Mouse (Mus musculus): ENCODE results near the gene Zswim5. TPM values are rescaled to one million over a fixed set of nuclear protein-coding genes. Genes with fewer than 3 reads are reported as not detected.
A peak's percentile ranks its signal among the peaks of the same experiment; 100 is the strongest.
"Not testable (repeated sequence)": the region's sequence is repeated elsewhere in the genome, so short reads cannot be mapped to it uniquely, and the experiment has no call there.

Gene Zswim5
- 2.1 and 2.5 TPM in 2 replicates for polyA plus RNA-seq (2011; ENCODE audit: insufficient read depth, insufficient read length, low read depth, missing spikeins)

DNA sequence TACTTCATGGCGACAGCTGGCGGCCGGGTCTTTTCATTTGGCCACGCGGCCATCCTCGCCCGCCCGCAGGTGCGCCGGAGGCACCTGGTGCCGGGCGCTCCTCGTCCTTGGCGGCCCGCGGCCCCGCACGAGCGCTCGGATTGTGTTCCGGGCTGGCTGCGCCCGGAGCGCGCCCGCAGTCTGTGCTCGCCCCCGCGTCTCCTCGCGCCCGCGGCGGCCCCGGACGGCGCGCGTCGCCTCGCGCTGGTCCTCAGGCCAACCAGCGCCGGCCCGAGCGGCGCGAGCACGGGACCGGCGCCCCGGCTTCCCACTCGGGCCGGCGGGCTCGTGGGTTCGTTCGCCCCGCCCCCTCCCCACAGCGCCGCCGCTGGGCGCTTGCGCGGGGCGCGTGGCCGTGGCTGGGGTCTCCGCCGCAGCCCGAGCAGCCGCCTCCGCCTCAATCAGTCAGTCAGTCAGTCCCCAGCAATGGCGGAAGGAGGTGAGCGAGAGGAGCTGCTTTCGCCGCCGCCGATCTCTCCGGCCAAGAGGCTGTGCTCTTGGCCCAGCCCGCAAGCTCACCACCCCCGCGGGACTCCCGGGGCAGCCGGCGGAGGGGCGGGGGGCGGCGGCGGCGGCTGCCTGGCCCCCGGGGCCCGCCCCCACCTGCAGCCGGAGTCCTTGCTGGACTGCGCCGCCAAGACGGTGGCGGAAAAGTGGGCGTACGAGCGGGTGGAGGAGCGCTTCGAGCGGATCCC is at the start of gene Zswim5:
Gene Zswim5 (plus strand): TSS at position 382 of the 734 bp plus-strand sequence.
- Histone ChIP-seq H3K27ac (ENCODE audit: insufficient read depth, low read length) (no peak within 1 kb of the TSS), H3K27me3 (ENCODE audit: control insufficient read depth, insufficient read depth, low read length, poor library complexity, severe bottlenecking) (no peaks in the 10 kb centered on the region), H3K4me1 (ENCODE audit: control insufficient read depth, insufficient read depth, low read length) (no peaks in the 10 kb centered on the region), H3K4me3 (ENCODE audit: low read depth, low read length) (peak within 1 kb of the TSS; percentile 87), H3K36me3 (ENCODE audit: control insufficient read depth, insufficient read depth, low read length, poor library complexity, severe bottlenecking) (no peaks in the 10 kb centered on the region), H3K9me3 (replicated peaks; ENCODE audit: control insufficient read depth, insufficient read depth, low read length, poor library complexity, severe bottlenecking) (no peaks in the 10 kb centered on the region), H3K9ac (ENCODE audit: low read depth, poor library complexity, severe bottlenecking) (peak within 1 kb of the TSS; percentile 84)
- TF ChIP-seq CTCF (IDR thresholded peaks at IDR 0.05; ENCODE audit: low read depth, low read length) = no peak
- TF ChIP-seq POLR2A (IDR thresholded peaks at IDR 0.05; ENCODE audit: insufficient read depth, low read length) = no peak
- no peak for TF ChIP-seq EP300 (IDR thresholded peaks at IDR 0.05; ENCODE audit: insufficient read depth, low read depth, low read length)

DNA sequence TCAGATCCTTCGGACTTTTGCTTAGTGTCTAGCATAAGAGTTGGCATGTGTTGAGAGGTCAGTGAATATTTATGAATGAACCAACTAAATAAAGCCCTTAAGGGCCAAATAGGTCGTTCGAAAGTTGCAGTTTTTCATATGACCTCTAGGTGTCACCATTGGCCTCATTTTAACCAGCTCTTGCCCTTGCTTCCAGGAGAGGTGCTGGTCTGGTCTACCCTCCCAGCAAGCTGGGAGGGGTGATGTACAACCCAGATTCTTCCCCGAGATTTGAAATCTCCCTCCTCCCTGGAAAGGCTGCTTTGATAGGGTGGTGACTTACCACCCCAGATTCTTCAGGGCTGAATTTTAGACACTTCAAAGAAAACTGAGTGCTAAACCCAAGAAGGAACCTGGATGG is 49.4 kb upstream of the Zswim5 start:
- H3K27ac ChIP-seq (ENCODE audit: insufficient read depth, low read length) = no peak overlapping the region
- H3K4me1 ChIP-seq (ENCODE audit: control insufficient read depth, insufficient read depth, low read length) = peaks cover 5% of the 10 kb centered on the region
- no peak overlapping the region for H3K4me3 ChIP-seq (ENCODE audit: low read depth, low read length)
- no peaks in the 10 kb centered on the region for H3K27me3 ChIP-seq (ENCODE audit: control insufficient read depth, insufficient read depth, low read length, poor library complexity, severe bottlenecking)
- no peaks in the 10 kb centered on the region for H3K36me3 ChIP-seq (ENCODE audit: control insufficient read depth, insufficient read depth, low read length, poor library complexity, severe bottlenecking)
- no peaks in the 10 kb centered on the region for H3K9me3 ChIP-seq (replicated peaks; ENCODE audit: control insufficient read depth, insufficient read depth, low read length, poor library complexity, severe bottlenecking)
- TF ChIP-seq POLR2A (IDR thresholded peaks at IDR 0.05; ENCODE audit: insufficient read depth, low read length) = no peak
- TF ChIP-seq EP300 (IDR thresholded peaks at IDR 0.05; ENCODE audit: insufficient read depth, low read depth, low read length) = no peak
- peak; percentile 47 for TF ChIP-seq CTCF (IDR thresholded peaks at IDR 0.05; ENCODE audit: low read depth, low read length)
- no peak overlapping the region for H3K9ac ChIP-seq (ENCODE audit: low read depth, poor library complexity, severe bottlenecking)

DNA sequence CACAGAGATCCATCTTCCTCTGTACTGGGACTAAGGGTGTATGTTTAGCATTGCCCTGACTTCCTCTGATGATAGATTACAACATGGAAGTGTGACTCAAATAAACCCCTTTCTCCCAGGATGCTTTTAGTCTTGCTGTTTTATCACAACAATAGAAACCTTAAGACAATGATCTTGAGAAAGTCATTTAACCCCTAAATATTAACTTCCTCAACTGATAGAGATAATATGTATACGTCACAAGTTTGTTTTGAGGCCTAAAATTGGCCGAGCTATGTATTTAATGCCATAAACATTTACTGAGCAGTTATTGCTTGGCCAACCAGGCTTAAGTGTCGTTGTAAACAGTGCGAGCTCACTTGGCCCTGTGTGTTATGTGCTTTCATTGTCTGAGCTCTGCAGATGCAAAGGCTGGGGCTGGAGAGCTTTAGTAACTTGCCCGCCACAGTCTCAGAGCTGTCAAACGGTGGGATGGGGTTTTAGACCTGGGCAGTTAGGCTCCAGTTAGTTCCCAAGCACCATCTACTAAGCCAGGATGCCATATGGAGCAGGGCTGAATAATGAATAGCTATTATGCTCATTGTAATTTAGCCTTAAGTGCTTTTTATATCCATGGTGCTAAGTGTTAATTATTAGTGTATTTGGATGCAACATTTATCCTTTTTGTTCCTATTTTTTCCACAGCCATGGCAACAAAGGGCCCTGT is 47.7 kb upstream of the Zswim5 start:
- Histone ChIP-seq H3K27me3 (ENCODE audit: control insufficient read depth, insufficient read depth, low read length, poor library complexity, severe bottlenecking) (no peaks in the 10 kb centered on the region), H3K36me3 (ENCODE audit: control insufficient read depth, insufficient read depth, low read length, poor library complexity, severe bottlenecking) (no peaks in the 10 kb centered on the region), H3K9me3 (replicated peaks; ENCODE audit: control insufficient read depth, insufficient read depth, low read length, poor library complexity, severe bottlenecking) (no peaks in the 10 kb centered on the region), H3K27ac (ENCODE audit: insufficient read depth, low read length) (0 out of 2 replicates have a peak overlapping the region, but pooled peaks have one; percentile 39), H3K9ac (ENCODE audit: low read depth, poor library complexity, severe bottlenecking) (no peak overlapping the region), H3K4me1 (ENCODE audit: control insufficient read depth, insufficient read depth, low read length) (peaks cover 2% of the 10 kb centered on the region), H3K4me3 (ENCODE audit: low read depth, low read length) (no peak overlapping the region)
- no peak for TF ChIP-seq EP300 (IDR thresholded peaks at IDR 0.05; ENCODE audit: insufficient read depth, low read depth, low read length)

DNA sequence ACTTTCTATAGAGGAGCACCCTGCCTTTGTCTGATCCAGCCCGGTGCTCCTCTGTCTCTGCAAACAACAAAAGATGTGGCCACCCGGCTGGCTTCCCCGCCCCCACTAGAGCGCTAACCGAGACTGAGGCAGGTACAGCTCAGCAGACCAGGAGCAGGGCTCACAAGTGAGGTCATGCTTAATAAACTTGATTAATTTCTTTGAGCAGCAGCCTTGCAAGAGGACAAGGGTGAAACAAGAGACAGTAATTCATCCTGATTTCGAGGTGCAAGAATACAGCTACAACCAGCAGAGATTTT is 47.2 kb upstream of the Zswim5 start:
- H3K9me3 ChIP-seq (replicated peaks; ENCODE audit: control insufficient read depth, insufficient read depth, low read length, poor library complexity, severe bottlenecking) = no peaks in the 10 kb centered on the region
- H3K4me3 ChIP-seq (ENCODE audit: low read depth, low read length) = no peak overlapping the region
- H3K27me3 ChIP-seq (ENCODE audit: control insufficient read depth, insufficient read depth, low read length, poor library complexity, severe bottlenecking) = no peaks in the 10 kb centered on the region
- no peaks in the 10 kb centered on the region for H3K36me3 ChIP-seq (ENCODE audit: control insufficient read depth, insufficient read depth, low read length, poor library complexity, severe bottlenecking)
- H3K27ac ChIP-seq (ENCODE audit: insufficient read depth, low read length) = no peak overlapping the region
- H3K4me1 ChIP-seq (ENCODE audit: control insufficient read depth, insufficient read depth, low read length) = peaks cover 2% of the 10 kb centered on the region
- no peak overlapping the region for H3K9ac ChIP-seq (ENCODE audit: low read depth, poor library complexity, severe bottlenecking)
- TF ChIP-seq POLR2A (IDR thresholded peaks at IDR 0.05; ENCODE audit: insufficient read depth, low read length) (no peak), CTCF (IDR thresholded peaks at IDR 0.05; ENCODE audit: low read depth, low read length) (no peak), EP300 (IDR thresholded peaks at IDR 0.05; ENCODE audit: insufficient read depth, low read depth, low read length) (0 out of 2 replicates have a peak, but pooled peaks have one; percentile 40)

DNA sequence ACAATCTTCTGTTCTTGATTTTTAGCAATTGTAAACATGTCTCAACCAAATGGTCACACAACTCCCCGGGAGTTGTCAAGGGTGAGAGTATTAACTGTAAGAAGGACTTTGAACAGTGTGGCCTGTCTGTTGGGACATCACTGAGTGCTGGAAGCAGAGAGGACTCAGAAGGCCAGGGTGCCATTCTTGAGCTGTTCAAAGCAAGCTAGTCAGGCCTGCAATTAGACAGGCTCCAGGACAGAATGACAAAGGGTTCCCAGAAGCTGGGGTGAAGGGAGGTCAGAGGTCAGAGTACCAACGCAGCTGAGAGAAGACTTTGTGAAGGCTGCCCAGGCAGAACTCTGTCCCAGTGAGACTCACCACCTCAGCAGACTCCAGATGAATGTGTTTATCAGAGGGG is 38.2 kb upstream of the Zswim5 start:
- no peaks in the 10 kb centered on the region for H3K36me3 ChIP-seq (ENCODE audit: control insufficient read depth, insufficient read depth, low read length, poor library complexity, severe bottlenecking)
- H3K27me3 ChIP-seq (ENCODE audit: control insufficient read depth, insufficient read depth, low read length, poor library complexity, severe bottlenecking) = no peaks in the 10 kb centered on the region; the same call in 1 of the 2 replicates
- no peaks in the 10 kb centered on the region for H3K9me3 ChIP-seq (replicated peaks; ENCODE audit: control insufficient read depth, insufficient read depth, low read length, poor library complexity, severe bottlenecking)
- H3K27ac ChIP-seq (ENCODE audit: insufficient read depth, low read length) = no peak overlapping the region
- no peak overlapping the region for H3K9ac ChIP-seq (ENCODE audit: low read depth, poor library complexity, severe bottlenecking)
- 0 out of 2 replicates have a peak, but pooled peaks have one; percentile 8 for TF ChIP-seq EP300 (IDR thresholded peaks at IDR 0.05; ENCODE audit: insufficient read depth, low read depth, low read length)
- no peak for TF ChIP-seq POLR2A (IDR thresholded peaks at IDR 0.05; ENCODE audit: insufficient read depth, low read length)
- no peak overlapping the region for H3K4me3 ChIP-seq (ENCODE audit: low read depth, low read length)
- no peaks in the 10 kb centered on the region for H3K4me1 ChIP-seq (ENCODE audit: control insufficient read depth, insufficient read depth, low read length)

DNA sequence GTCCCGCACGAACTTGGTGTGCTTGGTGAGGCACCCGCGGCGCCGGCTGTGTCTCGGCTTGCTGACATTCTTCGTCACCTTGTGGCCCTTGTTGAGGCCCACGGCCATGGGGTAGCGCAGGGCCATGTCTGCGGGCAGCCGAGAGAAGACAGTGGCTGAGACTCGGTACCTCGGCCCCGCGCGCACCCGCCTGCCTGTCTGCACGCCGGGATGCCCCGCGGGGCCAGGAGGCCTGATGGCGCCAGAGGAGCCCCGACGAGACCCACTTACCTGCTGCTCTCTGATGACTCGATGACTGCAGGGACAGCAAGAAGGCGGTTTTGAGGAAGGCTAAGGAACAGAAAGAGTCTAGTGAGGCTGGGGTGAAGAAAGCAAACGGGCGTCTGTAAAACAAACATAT is 37.1 kb upstream of the Zswim5 start:
- not testable (repeated sequence) for H3K9me3 ChIP-seq (replicated peaks; ENCODE audit: control insufficient read depth, insufficient read depth, low read length, poor library complexity, severe bottlenecking); H3K9ac ChIP-seq (ENCODE audit: low read depth, poor library complexity, severe bottlenecking); H3K27ac ChIP-seq (ENCODE audit: insufficient read depth, low read length); H3K4me1 ChIP-seq (ENCODE audit: control insufficient read depth, insufficient read depth, low read length); H3K27me3 ChIP-seq (ENCODE audit: control insufficient read depth, insufficient read depth, low read length, poor library complexity, severe bottlenecking); H3K36me3 ChIP-seq (ENCODE audit: control insufficient read depth, insufficient read depth, low read length, poor library complexity, severe bottlenecking)
- H3K4me3 ChIP-seq (ENCODE audit: low read depth, low read length) = peak overlapping the region; percentile 24

All from ES-Bruce4 (cell line).